Mouse (Mus musculus): ENCODE data around the gene Il17rc. TPM values are rescaled to one million over a fixed set of nuclear protein-coding genes. Genes with fewer than 3 reads are reported as not detected.

Gene Il17rc
- polyA plus RNA-seq, 1 experiment from 2014 or later = 3.4 TPM

DNA sequence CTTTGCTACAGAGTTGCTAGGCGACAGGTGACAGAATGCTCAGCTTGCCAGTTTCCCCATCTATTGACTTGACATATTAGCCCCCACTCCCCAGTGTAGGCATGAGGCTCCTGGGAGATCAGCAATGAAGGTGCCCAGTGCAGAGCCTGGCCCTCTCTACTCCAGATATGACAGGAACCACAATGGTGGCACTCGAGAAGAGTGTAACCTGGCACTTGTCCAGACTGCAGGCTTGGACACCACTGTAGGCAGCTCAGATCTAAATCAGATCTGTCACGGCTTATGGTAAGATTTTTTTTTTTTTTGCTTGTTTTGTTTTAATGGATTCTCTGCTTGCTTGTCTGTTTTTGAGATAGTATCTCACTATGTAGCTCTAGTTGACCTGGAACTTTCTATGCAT, 37.6 kb upstream of the Il17rc start:
- DNase-seq (ENCODE audit: low spot score) (no peak), ATAC-seq (replicated peaks; ENCODE audit: low FRiP score) (no peak)
- H3K4me1 ChIP-seq (replicated peaks; ENCODE audit: control insufficient read depth, insufficient read depth, low read length) = no peaks in the 10 kb centered on the region
- H3K27me3 ChIP-seq (ENCODE audit: control insufficient read depth, insufficient read depth, low read length) = no peaks in the 10 kb centered on the region
- no peak overlapping the region for H3K9ac ChIP-seq (ENCODE audit: low read length)
- H3K9me3 ChIP-seq (ENCODE audit: control insufficient read depth, low read length) = no peaks in the 10 kb centered on the region
- H3K27ac ChIP-seq (ENCODE audit: low read depth, low read length) = no peak overlapping the region
- H3K4me2 ChIP-seq (ENCODE audit: low read depth, low read length, severe bottlenecking) = no peak overlapping the region
- H3K4me3 ChIP-seq (ENCODE audit: low read depth, low read length) = no peak overlapping the region
- no peaks in the 10 kb centered on the region for H3K36me3 ChIP-seq (ENCODE audit: control insufficient read depth, insufficient read depth, low read length)
- 80% methylated on average over 3 of the region's 3 CpGs for WGBS

DNA sequence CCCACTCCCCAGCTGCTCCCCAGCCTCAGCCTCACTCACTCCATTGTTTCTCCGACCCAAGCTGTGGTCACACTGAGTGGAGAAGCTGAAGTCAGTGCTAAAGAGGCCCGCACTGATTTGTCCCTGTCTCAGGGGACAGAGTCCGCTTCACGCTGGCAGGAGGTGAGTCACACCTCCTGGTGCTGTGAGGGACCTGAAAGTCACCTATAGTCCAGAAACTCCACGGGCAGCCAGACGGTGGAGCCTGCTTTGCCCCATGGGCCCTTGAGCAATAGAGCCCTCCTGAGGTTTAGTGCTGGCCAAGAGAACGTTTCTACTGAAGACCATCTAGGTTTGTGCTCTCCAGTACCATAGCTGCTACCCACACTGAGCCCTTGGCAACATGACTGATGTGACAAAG, 36.5 kb upstream of the Il17rc start:
- Histone ChIP-seq H3K4me3 (ENCODE audit: low read depth, low read length) (no peak overlapping the region), H3K4me1 (replicated peaks; ENCODE audit: control insufficient read depth, insufficient read depth, low read length) (no peaks in the 10 kb centered on the region), H3K27me3 (ENCODE audit: control insufficient read depth, insufficient read depth, low read length) (no peaks in the 10 kb centered on the region), H3K9ac (ENCODE audit: low read length) (no peak overlapping the region), H3K36me3 (ENCODE audit: control insufficient read depth, insufficient read depth, low read length) (no peaks in the 10 kb centered on the region), H3K4me2 (ENCODE audit: low read depth, low read length, severe bottlenecking) (no peak overlapping the region), H3K27ac (ENCODE audit: low read depth, low read length) (no peak overlapping the region), H3K9me3 (ENCODE audit: control insufficient read depth, low read length) (no peaks in the 10 kb centered on the region)
- ATAC-seq (replicated peaks; ENCODE audit: low FRiP score) (no peak), DNase-seq (ENCODE audit: low spot score) (no peak)
- WGBS = 69% methylated on average over 7 of the region's 7 CpGs

DNA sequence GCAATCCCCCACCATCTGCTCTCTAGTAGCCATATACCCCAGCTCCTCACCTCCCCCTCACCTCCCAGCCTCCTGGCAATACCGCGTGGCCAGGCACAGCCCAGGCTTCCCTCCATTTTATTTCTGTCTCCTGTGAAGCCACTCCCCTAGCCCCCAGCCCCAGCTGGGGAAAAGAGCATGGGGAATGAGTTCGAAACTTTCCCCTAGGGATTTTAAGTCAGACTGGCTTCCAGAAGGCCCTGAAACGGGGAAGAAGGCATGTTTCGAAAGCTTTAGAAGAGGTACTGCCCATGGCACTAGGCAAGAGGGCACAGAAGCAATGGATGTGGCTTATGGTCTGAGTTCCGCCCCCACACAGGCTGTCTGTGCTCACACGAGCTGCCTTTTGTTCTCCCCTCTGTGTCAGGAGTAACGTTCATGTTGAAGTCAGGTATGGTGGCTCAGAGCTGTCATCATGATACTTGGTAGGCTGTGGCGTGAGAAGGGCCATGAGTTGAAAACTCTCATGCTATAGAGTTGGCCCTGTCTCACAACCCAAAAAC, 35.5 kb upstream of the Il17rc start, which contains the start of gene Cidec:
TSS of gene Cidec (minus strand) at position 97 of the 542 bp plus-strand sequence.
- ATAC-seq (replicated peaks; ENCODE audit: low FRiP score) = no peak
- Histone ChIP-seq H3K9ac (ENCODE audit: low read length) (no peak within 1 kb of the TSS), H3K9me3 (ENCODE audit: control insufficient read depth, low read length) (no peaks in the 10 kb centered on the region), H3K4me1 (replicated peaks; ENCODE audit: control insufficient read depth, insufficient read depth, low read length) (no peaks in the 10 kb centered on the region), H3K36me3 (ENCODE audit: control insufficient read depth, insufficient read depth, low read length) (no peaks in the 10 kb centered on the region), H3K27ac (ENCODE audit: low read depth, low read length) (no peak within 1 kb of the TSS), H3K4me2 (ENCODE audit: low read depth, low read length, severe bottlenecking) (no peak within 1 kb of the TSS), H3K27me3 (ENCODE audit: control insufficient read depth, insufficient read depth, low read length) (no peaks in the 10 kb centered on the region), H3K4me3 (ENCODE audit: low read depth, low read length) (no peak within 1 kb of the TSS)
- WGBS = 79% methylated on average over 9 of the region's 9 CpGs
- DNase-seq (ENCODE audit: low spot score) = no peak

DNA sequence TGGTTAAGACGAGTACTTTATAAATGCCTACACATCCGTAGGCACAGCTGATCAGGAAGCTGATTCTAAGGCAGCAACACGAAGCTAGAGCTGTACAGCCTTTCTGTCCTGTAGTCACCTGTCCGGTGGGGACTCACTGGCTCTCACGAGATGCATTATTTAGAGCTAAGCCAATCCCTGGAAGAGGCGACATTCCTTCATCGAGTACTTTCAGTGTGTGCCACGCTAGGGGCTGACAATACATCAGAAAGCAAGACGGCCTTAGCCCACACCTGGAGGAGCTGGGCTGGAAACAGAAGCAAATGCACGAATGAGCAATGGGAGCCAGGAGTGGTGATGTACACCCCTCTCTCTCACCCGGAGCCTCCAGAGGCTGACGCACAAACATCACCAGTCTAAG, 34.1 kb upstream of the Il17rc start:
- H3K9me3 ChIP-seq (ENCODE audit: control insufficient read depth, low read length) = no peaks in the 10 kb centered on the region
- H3K4me3 ChIP-seq (ENCODE audit: low read depth, low read length) = no peak overlapping the region
- no peak for ATAC-seq (replicated peaks; ENCODE audit: low FRiP score)
- DNase-seq (ENCODE audit: low spot score) = peak; percentile 24
- H3K27me3 ChIP-seq (ENCODE audit: control insufficient read depth, insufficient read depth, low read length) = no peaks in the 10 kb centered on the region
- no peaks in the 10 kb centered on the region for H3K36me3 ChIP-seq (ENCODE audit: control insufficient read depth, insufficient read depth, low read length)
- WGBS = 82% methylated on average over 12 of the region's 12 CpGs
- no peak overlapping the region for H3K4me2 ChIP-seq (ENCODE audit: low read depth, low read length, severe bottlenecking)
- 0 out of 2 replicates have a peak, but pooled peaks cover 2% of the 10 kb centered on the region for H3K4me1 ChIP-seq (replicated peaks; ENCODE audit: control insufficient read depth, insufficient read depth, low read length)
- H3K27ac ChIP-seq (ENCODE audit: low read depth, low read length) = no peak overlapping the region
- no peak overlapping the region for H3K9ac ChIP-seq (ENCODE audit: low read length)

DNA sequence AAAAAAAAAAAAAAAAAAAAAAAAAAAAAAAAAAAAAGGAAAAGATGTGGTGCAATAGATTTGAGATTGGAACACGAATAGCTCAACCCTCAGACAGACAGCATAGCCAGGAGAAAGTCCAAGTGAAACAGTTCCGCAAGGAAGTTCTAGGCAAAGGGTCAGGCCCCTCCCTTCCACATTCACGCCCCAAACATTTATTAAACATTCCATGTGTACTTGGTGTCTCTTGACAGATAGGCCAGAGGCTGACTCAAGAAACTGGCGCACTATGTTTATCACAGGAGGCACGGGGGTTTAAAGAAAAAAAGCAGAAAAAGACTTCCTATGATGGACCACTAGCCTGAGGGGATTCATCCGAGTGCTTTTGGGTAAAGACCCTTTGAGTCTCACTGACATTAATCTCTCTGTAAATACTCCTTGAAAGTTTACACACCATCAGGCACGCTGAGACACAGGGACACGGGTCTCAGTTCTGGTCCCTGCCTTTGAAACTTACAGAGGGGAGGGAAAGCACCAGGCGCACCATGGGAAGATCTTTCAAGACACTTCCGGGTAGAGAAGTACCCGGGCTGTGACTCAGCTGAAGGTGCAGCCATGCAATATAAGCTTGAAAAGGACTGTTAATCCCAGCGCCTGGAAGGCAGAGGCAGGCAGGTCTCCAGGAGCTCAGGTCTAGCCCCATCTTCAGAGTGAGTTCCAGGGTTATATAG, 32.4 kb upstream of the Il17rc start:
- Histone ChIP-seq H3K27me3 (ENCODE audit: control insufficient read depth, insufficient read depth, low read length) (no peaks in the 10 kb centered on the region), H3K4me1 (replicated peaks; ENCODE audit: control insufficient read depth, insufficient read depth, low read length) (peaks cover 4% of the 10 kb centered on the region; the same call in 1 of the 2 replicates), H3K36me3 (ENCODE audit: control insufficient read depth, insufficient read depth, low read length) (no peaks in the 10 kb centered on the region), H3K9ac (ENCODE audit: low read length) (no peak overlapping the region), H3K9me3 (ENCODE audit: control insufficient read depth, low read length) (no peaks in the 10 kb centered on the region), H3K27ac (ENCODE audit: low read depth, low read length) (no peak overlapping the region), H3K4me3 (ENCODE audit: low read depth, low read length) (no peak overlapping the region), H3K4me2 (ENCODE audit: low read depth, low read length, severe bottlenecking) (no peak overlapping the region)
- DNase-seq (ENCODE audit: low spot score) (peak; percentile 33), ATAC-seq (replicated peaks; ENCODE audit: low FRiP score) (no peak)
- 70% methylated on average over 12 of the region's 12 CpGs for WGBS

DNA sequence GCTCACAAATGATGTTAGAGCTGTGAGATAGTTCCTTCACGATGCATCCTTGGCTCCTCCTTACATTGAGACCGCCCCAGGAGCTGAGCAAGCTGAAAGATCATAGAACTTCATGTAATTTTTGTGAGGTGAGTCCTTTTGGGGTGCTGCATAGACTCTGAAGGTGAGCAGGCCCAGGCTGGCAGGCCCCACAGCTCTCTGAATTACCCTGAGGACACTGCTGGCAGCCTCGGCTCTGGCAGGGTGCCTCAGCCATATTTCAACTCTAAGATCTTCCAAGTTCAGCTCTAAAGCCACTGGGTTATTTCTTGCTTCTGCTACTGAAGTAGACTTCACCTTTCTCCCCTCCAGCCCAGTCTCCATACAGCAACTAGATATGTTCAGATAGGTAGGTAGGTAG, 30.5 kb upstream of the Il17rc start:
- no peak overlapping the region for H3K27ac ChIP-seq (ENCODE audit: low read depth, low read length)
- peaks cover 4% of the 10 kb centered on the region; the same call in 1 of the 2 replicates for H3K4me1 ChIP-seq (replicated peaks; ENCODE audit: control insufficient read depth, insufficient read depth, low read length)
- no peak for ATAC-seq (replicated peaks; ENCODE audit: low FRiP score)
- H3K9ac ChIP-seq (ENCODE audit: low read length) = no peak overlapping the region
- no peak for DNase-seq (ENCODE audit: low spot score)
- H3K27me3 ChIP-seq (ENCODE audit: control insufficient read depth, insufficient read depth, low read length) = no peaks in the 10 kb centered on the region
- 91% methylated on average over 3 of the region's 3 CpGs for WGBS
- no peak overlapping the region for H3K4me2 ChIP-seq (ENCODE audit: low read depth, low read length, severe bottlenecking)
- H3K9me3 ChIP-seq (ENCODE audit: control insufficient read depth, low read length) = no peaks in the 10 kb centered on the region
- no peak overlapping the region for H3K4me3 ChIP-seq (ENCODE audit: low read depth, low read length)
- no peaks in the 10 kb centered on the region for H3K36me3 ChIP-seq (ENCODE audit: control insufficient read depth, insufficient read depth, low read length)

DNA sequence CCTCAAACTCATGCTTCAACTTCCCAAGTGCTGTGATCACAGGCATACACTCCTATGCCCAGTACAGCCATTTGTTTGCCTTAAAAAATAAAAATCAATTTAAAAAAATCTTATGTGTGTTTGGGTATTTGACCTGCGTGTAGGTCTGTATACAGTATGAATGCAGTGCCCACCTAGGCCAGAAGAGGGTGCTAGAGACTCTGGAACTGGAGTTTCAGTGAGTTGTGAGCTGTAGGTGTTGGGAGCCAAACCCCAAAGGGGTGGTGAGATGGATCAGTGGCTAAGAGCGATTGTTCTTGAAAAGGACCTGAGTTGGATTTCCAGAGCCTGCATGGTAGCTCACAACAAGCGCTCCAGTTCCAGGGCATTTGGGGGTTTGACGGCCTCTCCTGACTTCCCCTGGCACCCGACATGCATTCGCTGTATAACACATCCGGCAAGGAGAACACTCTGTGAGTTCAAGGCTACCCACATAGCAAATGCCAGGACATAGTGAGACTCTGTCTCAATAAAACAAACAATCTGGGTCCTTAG, 30.0 kb upstream of the Il17rc start:
- H3K36me3 ChIP-seq (ENCODE audit: control insufficient read depth, insufficient read depth, low read length) = no peaks in the 10 kb centered on the region
- ATAC-seq (replicated peaks; ENCODE audit: low FRiP score) = no peak
- no peaks in the 10 kb centered on the region for H3K27me3 ChIP-seq (ENCODE audit: control insufficient read depth, insufficient read depth, low read length)
- no peak overlapping the region for H3K27ac ChIP-seq (ENCODE audit: low read depth, low read length)
- no peak overlapping the region for H3K9ac ChIP-seq (ENCODE audit: low read length)
- peaks cover 4% of the 10 kb centered on the region; the same call in 1 of the 2 replicates for H3K4me1 ChIP-seq (replicated peaks; ENCODE audit: control insufficient read depth, insufficient read depth, low read length)
- H3K4me2 ChIP-seq (ENCODE audit: low read depth, low read length, severe bottlenecking) = no peak overlapping the region
- H3K4me3 ChIP-seq (ENCODE audit: low read depth, low read length) = no peak overlapping the region
- WGBS = 56% methylated on average over 7 of the region's 7 CpGs
- peak; percentile 86 for DNase-seq (ENCODE audit: low spot score)
- no peaks in the 10 kb centered on the region for H3K9me3 ChIP-seq (ENCODE audit: control insufficient read depth, low read length)

DNA sequence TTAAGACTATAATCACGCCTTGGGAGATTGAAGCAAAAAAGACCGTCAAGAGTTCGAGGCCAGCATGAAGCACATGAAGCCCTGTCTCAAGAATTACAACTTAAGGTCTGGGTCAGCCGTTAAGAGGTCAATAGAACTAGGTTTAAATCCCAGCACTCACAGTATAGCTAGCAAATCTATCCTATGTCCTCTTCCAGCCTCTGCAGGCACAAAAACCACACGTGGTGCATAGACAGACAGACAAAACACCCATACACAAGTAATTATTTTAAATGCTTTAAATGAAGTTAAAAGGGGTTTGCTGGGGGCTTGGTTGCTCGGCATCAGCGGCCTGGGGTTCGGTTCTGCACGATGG, 29.2 kb upstream of the Il17rc start:
- Histone ChIP-seq H3K27me3 (ENCODE audit: control insufficient read depth, insufficient read depth, low read length) (no peaks in the 10 kb centered on the region), H3K4me2 (ENCODE audit: low read depth, low read length, severe bottlenecking) (peak overlapping the region; percentile 62), H3K27ac (ENCODE audit: low read depth, low read length) (no peak overlapping the region), H3K4me3 (ENCODE audit: low read depth, low read length) (peak overlapping the region; percentile 94), H3K4me1 (replicated peaks; ENCODE audit: control insufficient read depth, insufficient read depth, low read length) (peaks cover 4% of the 10 kb centered on the region; the same call in 1 of the 2 replicates), H3K9me3 (ENCODE audit: control insufficient read depth, low read length) (no peaks in the 10 kb centered on the region), H3K36me3 (ENCODE audit: control insufficient read depth, insufficient read depth, low read length) (no peaks in the 10 kb centered on the region), H3K9ac (ENCODE audit: low read length) (peak overlapping the region; percentile 78)
- ATAC-seq (replicated peaks; ENCODE audit: low FRiP score) (0 out of 2 replicates have a peak, but pooled peaks have one; percentile 16), DNase-seq (ENCODE audit: low spot score) (no peak)
- 41% methylated on average over 9 of the region's 9 CpGs for WGBS

Measured in forebrain, embryonic 11.5 days (tissue).